Mouse (Mus musculus) stomach, postnatal 0 days (tissue): ENCODE data around the gene Sdc4.

Source experiments
- CTCF ChIP-seq: IDR thresholded peaks from 2 replicates; pipeline ENCODE4 v1.5.1; 2016; ENCODE audit warnings: antibody characterized with exemption, low read depth, mild to moderate bottlenecking, moderate library complexity
- EP300 ChIP-seq: optimal IDR thresholded peaks from 2 replicates; pipeline ENCODE3; 2016; ENCODE audit warnings: antibody characterized with exemption

- TF ChIP-seq CTCF (no peak), EP300 (no peak)
These were observed at the start of gene Sdc4 for GRCm38 (mm10) chr2:164443460-164444000.
